Mouse (Mus musculus) intestine, embryonic 15.5 days (tissue): Measurements from ENCODE around the gene Susd1. TPM values are rescaled to one million over a fixed set of nuclear protein-coding genes. Genes with fewer than 3 reads are reported as not detected.
A peak's percentile ranks its signal among the peaks of the same experiment; 100 is the strongest.

ENCODE experiments used
- ATAC-seq: fragments of 200-750 bp; cut with Nextera tagmentation; 2 replicates; pipeline ENCODE4 v1.8.0; 2017; ENCODE audit warnings: moderate TSS enrichment, moderate library complexity
- H3K27ac ChIP-seq: fragments of 300-500 bp; sonication (generic); 2 replicates; pipeline ENCODE4 v1.5.1; 2015; ENCODE audit warnings: mild to moderate bottlenecking, inconsistent platforms
- H3K27me3 ChIP-seq: fragments of 300-500 bp; sonication (generic); replicated peaks from 2 replicates; pipeline ENCODE4 v1.6.1; 2015; ENCODE audit warnings: inconsistent platforms
- H3K36me3 ChIP-seq: fragments of 300-500 bp; sonication (generic); 2 replicates; pipeline ENCODE4 v1.6.1; 2015; ENCODE audit warnings: inconsistent platforms
- H3K4me1 ChIP-seq: fragments of 300-500 bp; sonication (generic); replicated peaks from 2 replicates; pipeline ENCODE4 v1.6.1; 2015; ENCODE audit warnings: inconsistent platforms
- H3K4me2 ChIP-seq: fragments of 300-500 bp; sonication (generic); replicated peaks from 2 replicates; pipeline ENCODE4 v1.6.1; 2015; ENCODE audit warnings: mild to moderate bottlenecking, inconsistent platforms
- H3K4me3 ChIP-seq: fragments of 300-500 bp; sonication (generic); replicated peaks from 2 replicates; pipeline ENCODE4 v1.5.1; 2015; ENCODE audit warnings: inconsistent platforms
- H3K9ac ChIP-seq: fragments of 300-500 bp; sonication (generic); 2 replicates; pipeline ENCODE4 v1.6.1; 2015; ENCODE audit warnings: inconsistent platforms
- H3K9me3 ChIP-seq: fragments of 300-500 bp; sonication (generic); 2 replicates; pipeline ENCODE4 v1.6.1; 2016; ENCODE audit warnings: inconsistent platforms
- WGBS: fragments of 180-500 bp; shearing (Covaris S2); methylation state at CpG from one replicate; pipeline ENCODE4 v1.1.7; 2015; 5-methylcytosine and 5-hydroxymethylcytosine counted together
- polyA plus RNA-seq: library from polyadenylated mRNA; unstranded; fragments of >200 nt; fragmentation: Nextera tagmentation; extraction: Ambion mirVana; gene quantifications from 2 replicates; pipeline ENCODE4 v1.2.1, GENCODE M21; 2015

Susd1 gene
- polyA plus RNA-seq, 1 experiment from 2014 or later, result 10.8 TPM

DNA sequence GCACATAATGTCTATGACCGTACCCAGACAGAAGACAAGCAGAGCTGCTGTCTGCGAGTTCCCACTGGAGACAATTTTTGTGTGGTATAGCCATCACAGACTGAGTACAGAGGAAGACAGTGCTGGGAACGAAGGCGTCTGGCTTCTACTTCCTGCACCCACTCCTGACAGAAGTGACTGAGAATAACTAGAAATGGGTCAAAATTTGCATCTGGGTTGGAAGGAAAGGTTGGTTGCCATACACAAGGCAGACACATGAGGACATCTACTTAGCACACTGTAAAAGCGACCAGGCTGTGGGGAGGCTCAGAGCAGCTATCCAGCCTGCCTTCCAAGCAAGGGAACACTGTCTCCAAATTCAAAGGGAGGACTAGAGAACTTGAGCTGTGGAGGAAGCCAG, 66.5 kb downstream of the Susd1 start:
- 86% methylated on average over 5 of the region's 5 CpGs for WGBS
- no peak overlapping the region for H3K4me2 ChIP-seq

DNA sequence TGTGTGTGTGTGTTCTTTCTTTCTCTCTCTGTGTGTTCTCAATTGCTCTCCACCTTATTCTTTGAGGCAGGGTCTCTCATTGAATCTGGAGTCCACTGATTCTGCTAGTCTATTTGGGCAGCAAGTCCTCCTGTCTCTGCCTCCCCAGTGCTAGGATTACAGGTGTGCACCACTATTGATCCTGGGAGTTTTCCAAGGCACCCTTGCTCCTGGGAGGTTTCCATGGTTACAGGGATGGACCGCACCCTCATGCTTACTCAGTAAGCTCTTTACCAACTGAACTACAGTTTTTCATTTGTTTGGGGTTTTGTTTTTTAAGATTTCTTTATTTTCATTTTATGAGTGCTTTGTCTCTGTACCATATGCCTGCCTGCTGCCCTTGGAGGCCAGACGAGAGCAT, 68.5 kb downstream of the Susd1 start:
- no peak for ATAC-seq
- Histone ChIP-seq H3K9ac (no peak overlapping the region), H3K27me3 (no peaks in the 10 kb centered on the region), H3K4me1 (0 out of 2 replicates have a peak, but pooled peaks cover 1% of the 10 kb centered on the region), H3K9me3 (no peaks in the 10 kb centered on the region), H3K36me3 (no peaks in the 10 kb centered on the region), H3K27ac (no peak overlapping the region), H3K4me2 (no peak overlapping the region), H3K4me3 (no peak overlapping the region)
- 93% methylated on average over 2 of the region's 2 CpGs for WGBS

More for the DNA sequence above, 66.5 kb downstream of the Susd1 start:
- no peak for ATAC-seq
- Histone ChIP-seq H3K27ac (no peak overlapping the region), H3K9me3 (no peaks in the 10 kb centered on the region), H3K9ac (no peak overlapping the region), H3K36me3 (no peaks in the 10 kb centered on the region), H3K27me3 (no peaks in the 10 kb centered on the region), H3K4me3 (no peak overlapping the region), H3K4me1 (no peaks in the 10 kb centered on the region)

DNA sequence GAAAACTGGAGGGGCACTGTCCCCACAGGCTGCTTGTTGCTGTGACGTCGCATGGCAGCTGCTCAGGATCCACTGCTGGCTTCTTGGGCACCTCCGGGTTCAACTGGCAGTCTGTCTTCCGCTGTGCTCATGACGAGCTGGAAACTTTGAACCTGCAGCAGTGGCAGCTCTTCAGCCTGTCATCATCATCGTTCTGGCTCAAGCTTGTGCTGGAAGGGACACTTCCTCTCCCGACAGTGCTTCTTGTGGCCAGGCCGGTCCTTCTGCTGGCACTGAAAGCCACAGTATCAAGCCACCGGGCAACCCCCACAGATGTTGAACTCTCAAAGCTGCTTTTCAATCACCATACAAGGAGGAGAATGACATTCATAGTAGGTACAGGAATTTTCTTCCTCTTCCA, 70.3 kb downstream of the Susd1 start:
- no peak for ATAC-seq
- 88% methylated on average over 9 of the region's 9 CpGs for WGBS
- no peaks in the 10 kb centered on the region for H3K36me3 ChIP-seq
- no peak overlapping the region for H3K4me3 ChIP-seq
- H3K9me3 ChIP-seq, result no peaks in the 10 kb centered on the region
- no peak overlapping the region for H3K9ac ChIP-seq
- no peaks in the 10 kb centered on the region for H3K27me3 ChIP-seq
- H3K4me1 ChIP-seq, result peaks cover 19% of the 10 kb centered on the region
- H3K4me2 ChIP-seq, result no peak overlapping the region
- H3K27ac ChIP-seq, result no peak overlapping the region

DNA sequence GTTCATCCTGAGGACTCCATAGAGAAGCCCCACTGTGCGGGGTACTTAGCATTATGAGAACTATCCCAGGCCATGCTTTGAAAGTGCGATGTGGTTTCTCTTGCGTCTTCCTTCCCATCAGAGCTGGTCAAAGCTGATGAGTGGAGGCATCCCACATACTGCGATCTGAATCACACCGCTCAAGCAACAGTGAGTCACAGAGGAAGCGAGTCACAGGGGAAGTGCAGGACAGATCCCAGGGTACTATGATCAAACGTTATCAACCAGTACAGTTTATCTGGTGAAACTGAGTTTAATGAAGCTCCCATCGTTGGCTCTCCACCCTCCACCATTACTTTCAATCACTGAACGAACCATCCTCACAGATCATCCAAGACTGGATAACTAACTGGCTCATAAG, 72.2 kb downstream of the Susd1 start:
- Histone ChIP-seq H3K27me3 (no peaks in the 10 kb centered on the region), H3K4me3 (no peak overlapping the region), H3K4me1 (peaks cover 20% of the 10 kb centered on the region), H3K4me2 (no peak overlapping the region), H3K9me3 (no peaks in the 10 kb centered on the region), H3K36me3 (no peaks in the 10 kb centered on the region), H3K27ac (no peak overlapping the region), H3K9ac (no peak overlapping the region)
- 90% methylated on average over 9 of the region's 9 CpGs for WGBS
- no peak for ATAC-seq

DNA sequence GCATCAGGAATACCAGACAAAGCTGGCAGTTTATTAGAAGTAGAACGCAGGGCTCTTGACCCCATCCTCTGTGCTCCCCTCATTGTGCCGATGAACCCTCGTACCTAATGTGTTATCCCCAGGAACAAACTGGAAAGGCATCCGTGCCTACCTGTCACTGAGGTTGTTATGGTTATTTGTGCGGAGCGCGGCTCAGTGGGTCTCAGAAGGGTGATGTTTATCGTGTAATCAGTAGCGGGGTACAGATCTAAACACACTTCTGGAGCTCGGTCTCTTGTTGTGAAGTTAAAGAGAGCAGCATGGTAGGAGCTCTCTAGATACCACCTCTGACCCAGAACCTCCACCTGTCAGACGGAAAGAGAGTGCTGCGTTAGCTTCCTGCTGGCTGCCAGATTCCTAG, 72.9 kb downstream of the Susd1 start:
- Histone ChIP-seq H3K4me3 (no peak overlapping the region), H3K27ac (no peak overlapping the region), H3K36me3 (no peaks in the 10 kb centered on the region), H3K4me2 (no peak overlapping the region), H3K4me1 (peaks cover 20% of the 10 kb centered on the region), H3K9me3 (no peaks in the 10 kb centered on the region), H3K27me3 (no peaks in the 10 kb centered on the region), H3K9ac (no peak overlapping the region)
- 87% methylated on average over 12 of the region's 12 CpGs for WGBS
- ATAC-seq, result no peak

DNA sequence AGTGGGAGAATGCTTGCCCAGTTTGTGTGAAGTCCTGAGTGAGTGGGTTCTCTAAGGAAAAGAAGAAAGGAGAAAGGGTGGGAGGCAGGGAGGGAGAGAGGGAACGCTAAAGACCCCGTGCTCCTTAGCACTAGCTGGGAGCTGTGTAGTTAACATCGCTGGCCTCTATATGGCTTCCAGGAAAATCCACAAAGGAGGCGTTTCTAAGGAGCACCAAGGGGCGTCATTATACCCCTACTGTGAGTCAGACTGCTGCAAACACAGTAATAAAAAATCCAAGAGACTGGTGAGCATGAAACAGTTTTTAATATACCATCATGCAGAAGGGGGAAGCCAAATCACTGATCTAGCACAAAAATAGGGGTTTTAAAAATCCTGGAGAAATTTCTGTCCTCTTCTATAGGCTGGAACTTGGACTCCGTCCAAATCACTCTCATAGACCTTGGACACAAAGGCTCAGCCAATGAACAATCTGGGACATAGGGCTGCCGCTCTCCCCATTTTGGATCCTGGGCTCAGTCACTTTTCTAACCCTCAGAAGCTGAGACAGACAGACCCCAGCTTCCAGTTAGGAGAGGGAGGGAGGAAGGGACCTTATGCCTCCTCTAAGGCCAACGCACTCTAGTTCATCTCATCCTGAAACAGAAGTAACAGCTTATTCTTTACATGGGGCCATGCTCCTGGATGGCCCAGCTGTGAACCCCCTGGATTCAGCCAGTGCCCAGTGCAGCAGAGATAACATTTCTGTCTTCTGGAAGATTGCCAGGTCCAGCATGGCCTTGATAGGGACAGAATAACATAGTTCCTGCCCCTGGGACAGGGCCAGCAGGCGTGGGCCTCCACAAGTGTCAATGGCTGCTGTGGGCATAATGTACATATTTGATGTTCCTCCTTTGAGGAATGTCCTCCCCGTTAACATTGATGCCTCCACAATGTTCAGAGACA, 73.9 kb downstream of the Susd1 start:
- H3K4me1 ChIP-seq, result peaks cover 22% of the 10 kb centered on the region
- ATAC-seq, result peak; percentile 64
- 57% methylated on average over 10 of the region's 10 CpGs for WGBS
- H3K27me3 ChIP-seq, result no peaks in the 10 kb centered on the region
- H3K36me3 ChIP-seq, result no peaks in the 10 kb centered on the region
- peak overlapping the region; percentile 9; the same call in 1 of the 2 replicates for H3K27ac ChIP-seq
- no peak overlapping the region for H3K4me3 ChIP-seq
- H3K9ac ChIP-seq, result no peak overlapping the region
- H3K9me3 ChIP-seq, result no peaks in the 10 kb centered on the region
- no peak overlapping the region for H3K4me2 ChIP-seq

DNA sequence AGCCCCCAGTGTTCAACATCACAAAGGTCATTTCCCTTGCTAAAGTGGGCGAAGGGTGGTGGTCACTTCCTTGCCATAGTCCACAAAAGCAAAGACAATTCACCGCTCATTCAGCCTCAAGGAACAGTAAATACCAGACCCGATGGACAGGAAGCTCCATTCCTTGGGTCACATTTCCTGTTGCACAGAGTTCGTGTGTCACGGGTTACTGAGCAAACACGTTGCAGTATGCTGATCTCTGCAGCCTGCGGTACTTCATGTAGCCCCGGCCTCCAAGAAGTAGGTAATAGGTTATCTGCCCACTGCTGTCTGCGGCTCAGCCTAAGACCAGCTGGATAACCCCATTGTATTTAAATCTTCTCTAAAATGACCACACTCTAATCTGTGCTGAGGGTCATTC, 75.4 kb downstream of the Susd1 start:
- Histone ChIP-seq H3K4me2 (no peak overlapping the region), H3K9me3 (no peaks in the 10 kb centered on the region), H3K27me3 (no peaks in the 10 kb centered on the region), H3K9ac (no peak overlapping the region), H3K27ac (peak overlapping the region; percentile 34; the same call in 1 of the 2 replicates), H3K36me3 (no peaks in the 10 kb centered on the region), H3K4me3 (no peak overlapping the region), H3K4me1 (peaks cover 22% of the 10 kb centered on the region)
- WGBS, result 42% methylated on average over 9 of the region's 9 CpGs
- peak; percentile 60 for ATAC-seq

DNA sequence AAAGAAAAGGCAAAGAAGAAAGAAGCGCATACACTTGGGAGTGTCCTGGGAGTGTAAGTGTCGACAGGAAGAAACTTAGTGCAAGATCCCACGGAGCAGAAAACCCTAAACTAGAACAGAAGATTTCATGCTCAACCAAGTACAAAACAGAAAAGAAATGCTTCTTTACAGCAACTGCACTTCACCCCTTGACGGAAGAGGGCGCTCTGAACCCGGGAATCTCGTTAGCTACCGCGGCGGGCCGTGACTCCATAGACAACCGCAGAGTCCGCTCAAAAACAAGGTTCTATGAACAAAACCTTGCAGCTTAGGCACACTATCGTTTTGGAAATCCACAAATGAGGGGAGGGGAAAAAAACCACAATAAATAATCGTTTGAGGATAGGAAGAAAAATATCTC, 77.7 kb downstream of the Susd1 start:
- Histone ChIP-seq H3K9me3 (no peaks in the 10 kb centered on the region), H3K9ac (no peak overlapping the region), H3K4me3 (no peak overlapping the region), H3K4me2 (no peak overlapping the region), H3K36me3 (no peaks in the 10 kb centered on the region), H3K4me1 (peaks cover 22% of the 10 kb centered on the region), H3K27me3 (no peaks in the 10 kb centered on the region), H3K27ac (no peak overlapping the region)
- WGBS, result 6% methylated on average over 15 of the region's 15 CpGs
- ATAC-seq, result no peak

DNA sequence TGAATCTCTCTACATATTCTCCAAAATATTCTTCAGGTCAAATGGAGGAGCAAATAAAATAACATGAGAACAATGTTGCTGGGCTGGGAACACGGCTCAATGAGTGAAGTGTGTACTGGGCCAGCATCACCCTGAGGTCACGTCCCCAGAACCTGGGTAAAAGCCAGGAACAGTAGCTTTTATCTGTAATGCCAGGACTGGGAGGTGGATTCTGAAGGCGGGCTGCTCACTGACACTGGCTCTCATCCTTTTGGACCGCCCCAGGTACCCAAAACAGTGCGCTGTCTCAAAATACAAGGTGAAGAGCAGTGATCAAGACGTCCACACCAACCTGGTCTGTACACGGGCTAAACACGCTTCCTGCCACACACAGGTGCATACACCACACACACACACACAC, 78.5 kb downstream of the Susd1 start:
- Histone ChIP-seq H3K27me3 (no peaks in the 10 kb centered on the region), H3K4me2 (no peak overlapping the region), H3K27ac (no peak overlapping the region), H3K9ac (no peak overlapping the region), H3K4me1 (peaks cover 20% of the 10 kb centered on the region), H3K9me3 (no peaks in the 10 kb centered on the region), H3K4me3 (no peak overlapping the region), H3K36me3 (no peaks in the 10 kb centered on the region)
- ATAC-seq, result no peak
- WGBS, result 90% methylated on average over 8 of the region's 8 CpGs

DNA sequence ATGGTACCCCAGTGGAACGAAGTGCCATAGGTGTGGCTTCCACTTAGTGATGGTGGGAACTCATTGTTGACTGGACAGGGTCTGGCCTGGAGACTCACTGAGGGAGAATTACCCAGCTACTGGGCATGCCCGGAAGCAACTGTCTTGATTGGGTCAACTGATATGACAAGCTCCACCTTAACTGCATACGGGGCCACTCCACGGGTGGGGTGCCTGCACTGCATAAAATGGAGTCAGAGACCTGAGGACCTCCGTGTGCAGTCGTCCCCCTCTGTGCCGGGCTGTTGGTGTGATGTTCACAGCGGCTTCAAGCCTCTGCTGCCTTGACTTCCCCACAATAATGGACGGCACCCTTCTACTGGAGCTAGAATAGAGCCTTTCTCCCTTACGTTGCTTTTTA, 79.5 kb downstream of the Susd1 start:
- no peak overlapping the region for H3K27ac ChIP-seq
- H3K9me3 ChIP-seq, result no peaks in the 10 kb centered on the region
- H3K27me3 ChIP-seq, result no peaks in the 10 kb centered on the region
- H3K4me1 ChIP-seq, result peaks cover 11% of the 10 kb centered on the region
- H3K4me2 ChIP-seq, result no peak overlapping the region
- H3K36me3 ChIP-seq, result no peaks in the 10 kb centered on the region
- ATAC-seq, result no peak
- no peak overlapping the region for H3K4me3 ChIP-seq
- no peak overlapping the region for H3K9ac ChIP-seq
- 81% methylated on average over 10 of the region's 10 CpGs for whole genome bisulfite sequencing

DNA sequence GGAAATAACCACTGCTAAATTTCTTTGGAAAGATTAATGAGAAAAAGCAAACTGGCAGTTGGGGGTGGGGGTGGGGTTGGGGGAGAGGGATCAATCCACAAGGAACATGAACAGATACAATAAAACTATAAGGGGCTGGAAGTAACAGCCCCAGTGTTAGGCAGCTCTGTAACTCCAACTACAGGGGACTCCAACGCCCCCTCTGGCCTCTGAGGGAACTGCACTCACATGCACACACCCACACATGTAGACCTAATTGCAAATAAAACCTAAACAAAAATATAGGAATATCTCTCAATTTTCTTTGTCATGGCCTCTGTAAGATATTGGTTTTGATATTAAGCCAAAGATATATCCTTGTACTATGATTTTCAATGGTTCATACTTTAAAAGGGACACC, 83.0 kb downstream of the Susd1 start:
- Histone ChIP-seq H3K9me3 (no peaks in the 10 kb centered on the region), H3K4me2 (no peak overlapping the region), H3K36me3 (no peaks in the 10 kb centered on the region), H3K9ac (no peak overlapping the region), H3K27ac (no peak overlapping the region), H3K27me3 (no peaks in the 10 kb centered on the region), H3K4me1 (0 out of 2 replicates have a peak, but pooled peaks cover under 1% of the 10 kb centered on the region), H3K4me3 (no peak overlapping the region)
- WGBS, result 55% methylated on average over 1 of the region's 1 CpGs
- ATAC-seq, result no peak

DNA sequence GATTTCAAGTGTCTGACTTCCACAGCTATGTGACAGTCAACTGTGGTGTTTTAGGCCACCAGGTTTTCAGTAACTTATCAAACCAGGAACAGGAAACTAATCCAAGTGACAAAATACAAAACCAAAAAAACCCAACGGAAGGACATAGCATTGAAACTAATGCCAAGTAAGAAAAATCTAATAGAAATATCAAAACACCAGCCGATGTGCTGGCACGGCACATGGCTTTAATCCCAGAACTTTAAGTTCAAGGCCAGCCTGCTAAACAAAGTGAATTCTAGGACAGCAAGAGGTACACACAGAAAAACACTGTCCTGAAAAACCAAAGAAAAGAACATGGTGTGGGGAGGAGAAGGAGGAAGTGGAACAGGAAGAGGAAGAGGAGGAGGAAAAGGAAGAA, 83.8 kb downstream of the Susd1 start:
- Histone ChIP-seq H3K4me1 (no peaks in the 10 kb centered on the region), H3K36me3 (no peaks in the 10 kb centered on the region), H3K4me3 (no peak overlapping the region), H3K9ac (no peak overlapping the region), H3K9me3 (no peaks in the 10 kb centered on the region), H3K27me3 (no peaks in the 10 kb centered on the region), H3K27ac (no peak overlapping the region), H3K4me2 (no peak overlapping the region)
- no peak for ATAC-seq
- WGBS, result 89% methylated on average over 3 of the region's 3 CpGs

DNA sequence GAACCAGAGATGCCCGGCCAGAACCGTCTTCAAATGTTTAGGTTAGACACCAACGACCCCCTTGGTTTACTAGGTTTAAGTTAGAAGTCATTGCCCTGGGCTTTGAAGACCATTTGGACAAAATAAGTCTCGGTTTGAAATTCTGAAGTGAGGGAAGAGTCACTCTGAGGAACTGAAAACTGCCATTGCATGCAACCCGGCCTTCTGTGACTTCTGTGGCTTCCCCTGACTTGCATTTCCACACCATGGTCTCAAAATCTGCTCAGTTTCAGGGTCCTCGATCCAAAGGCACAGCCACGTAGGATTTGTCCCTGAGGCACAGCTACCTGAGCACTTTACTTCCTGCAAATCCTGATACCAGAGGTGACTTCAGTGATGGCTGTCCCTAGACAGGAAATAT, 86.5 kb downstream of the Susd1 start:
- 73% methylated on average over 7 of the region's 7 CpGs for WGBS
- Histone ChIP-seq H3K4me2 (no peak overlapping the region), H3K36me3 (no peaks in the 10 kb centered on the region), H3K27me3 (no peaks in the 10 kb centered on the region), H3K4me1 (no peaks in the 10 kb centered on the region), H3K9me3 (no peaks in the 10 kb centered on the region), H3K9ac (no peak overlapping the region), H3K4me3 (no peak overlapping the region), H3K27ac (no peak overlapping the region)
- no peak for ATAC-seq
